Mouse (Mus musculus) hindbrain, embryonic 13.5 days (tissue): Measurements from ENCODE around the gene Gp9. TPM values are rescaled to one million over a fixed set of nuclear protein-coding genes. Genes with fewer than 3 reads are reported as not detected.
A peak's percentile ranks its signal among the peaks of the same experiment; 100 is the strongest.

Experiments
- ATAC-seq: fragments of 200-750 bp; cut with Nextera tagmentation; 2 replicates; pipeline ENCODE4 v1.8.0; 2017; ENCODE audit warnings: moderate TSS enrichment; ENCODE audit not compliant: low FRiP score
- H3K27ac ChIP-seq: fragments of 300-500 bp; sonication (generic); 2 replicates; pipeline ENCODE4 v1.5.1; 2015; ENCODE audit warnings: inconsistent platforms, mild to moderate bottlenecking, moderate library complexity
- H3K27me3 ChIP-seq: fragments of 300-500 bp; sonication (generic); 2 replicates; pipeline ENCODE4 v1.6.1; 2015; ENCODE audit warnings: mild to moderate bottlenecking, inconsistent platforms
- H3K36me3 ChIP-seq: fragments of 300-500 bp; sonication (generic); 2 replicates; pipeline ENCODE4 v1.6.1; 2015; ENCODE audit warnings: mild to moderate bottlenecking, inconsistent platforms
- H3K4me1 ChIP-seq: fragments of 300-500 bp; sonication (generic); replicated peaks from 2 replicates; pipeline ENCODE4 v1.6.1; 2015; ENCODE audit warnings: inconsistent platforms
- H3K4me2 ChIP-seq: fragments of 300-500 bp; sonication (generic); 2 replicates; pipeline ENCODE4 v1.6.1; 2015; ENCODE audit warnings: inconsistent platforms, mild to moderate bottlenecking, moderate library complexity
- H3K4me3 ChIP-seq: fragments of 300-500 bp; sonication (generic); 2 replicates; pipeline ENCODE4 v1.5.1; 2015; ENCODE audit warnings: mild to moderate bottlenecking, inconsistent platforms
- H3K9ac ChIP-seq: fragments of 300-500 bp; sonication (generic); 2 replicates; pipeline ENCODE4 v1.6.1; 2015; ENCODE audit warnings: mild to moderate bottlenecking, inconsistent platforms
- H3K9me3 ChIP-seq: fragments of 300-500 bp; sonication (generic); 2 replicates; pipeline ENCODE4 v1.6.1; 2016; ENCODE audit warnings: inconsistent platforms
- WGBS: fragments of 180-500 bp; shearing (Covaris S2); methylation state at CpG from one replicate; pipeline ENCODE4 v1.1.7; 2015; 5-methylcytosine and 5-hydroxymethylcytosine counted together
- polyA plus RNA-seq: library from polyadenylated mRNA; unstranded; fragments of >200 nt; fragmentation: Nextera tagmentation; extraction: Ambion mirVana; gene quantifications from 2 replicates; pipeline ENCODE4 v1.2.1, GENCODE M21; 2015

Gene Gp9
- 1.1 and 1.5 TPM in 2 replicates for polyA plus RNA-seq

DNA sequence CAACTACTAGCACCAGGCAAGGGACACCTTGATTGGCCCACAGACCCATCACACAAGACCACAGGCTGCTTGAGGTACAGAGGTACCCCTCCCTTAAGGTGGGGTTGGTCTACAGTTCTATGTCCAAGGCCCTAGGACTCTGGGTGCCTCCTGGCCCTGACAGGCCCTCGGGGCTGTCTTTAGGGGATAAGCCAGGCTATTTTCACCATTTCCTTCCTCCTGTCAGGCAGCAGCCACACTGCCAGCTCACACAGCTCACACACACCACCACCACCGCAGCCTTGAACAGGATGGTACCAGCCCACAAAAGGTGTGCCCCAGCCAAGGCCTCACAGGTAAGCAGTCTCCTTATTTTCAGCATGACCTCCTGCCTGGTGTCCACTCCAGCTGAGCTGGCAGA is at the start of gene Gp9:
Gene Gp9 (plus strand): TSS at position 231 of the 400 bp plus-strand sequence.
- WGBS = 89% methylated on average over 2 of the region's 2 CpGs
- no peak for ATAC-seq
- H3K4me3 ChIP-seq = no peak within 1 kb of the TSS

DNA sequence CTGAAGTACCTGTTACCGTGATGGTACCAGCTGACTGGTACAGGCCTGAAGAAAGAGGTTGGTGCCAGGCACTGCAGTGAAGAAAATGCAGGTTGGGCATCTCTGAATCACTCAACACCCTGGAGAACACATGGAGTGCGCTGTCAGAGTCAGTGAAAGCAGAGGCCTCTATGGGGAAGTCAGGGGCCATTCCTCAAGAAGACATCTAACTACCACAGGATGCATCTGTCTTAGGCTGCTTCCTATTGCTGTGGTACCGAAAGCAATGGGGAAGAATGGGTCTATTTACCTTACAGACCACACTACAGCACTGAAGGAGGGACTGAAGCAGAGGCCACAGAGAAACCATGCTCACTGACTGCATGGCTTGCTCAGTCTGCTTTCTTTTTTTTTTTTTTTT is 49.8 kb upstream of the Gp9 start:
- no peak overlapping the region for H3K27ac ChIP-seq
- H3K9me3 ChIP-seq = no peaks in the 10 kb centered on the region
- H3K4me3 ChIP-seq = no peak overlapping the region
- no peak overlapping the region for H3K4me2 ChIP-seq
- H3K9ac ChIP-seq = no peak overlapping the region
- no peak for ATAC-seq
- no peaks in the 10 kb centered on the region for H3K36me3 ChIP-seq
- H3K27me3 ChIP-seq = peaks cover 19% of the 10 kb centered on the region
- WGBS = 69% methylated on average over 3 of the region's 3 CpGs
- peaks cover 35% of the 10 kb centered on the region for H3K4me1 ChIP-seq

More for the DNA sequence above, at the start of gene Gp9:
- H3K4me1 ChIP-seq = no peaks in the 10 kb centered on the region
- H3K27me3 ChIP-seq = no peaks in the 10 kb centered on the region
- H3K9me3 ChIP-seq = no peaks in the 10 kb centered on the region
- no peak within 1 kb of the TSS for H3K9ac ChIP-seq
- no peaks in the 10 kb centered on the region for H3K36me3 ChIP-seq
- H3K4me2 ChIP-seq = no peak within 1 kb of the TSS
- H3K27ac ChIP-seq = no peak within 1 kb of the TSS

- Histone ChIP-seq H3K27ac (peak overlapping the region; percentile 87), H3K4me2 (peak overlapping the region; percentile 92), H3K27me3 (peaks cover 34% of the 10 kb centered on the region), H3K9me3 (no peaks in the 10 kb centered on the region), H3K9ac (peak overlapping the region; percentile 87), H3K4me1 (peaks cover 42% of the 10 kb centered on the region), H3K36me3 (no peaks in the 10 kb centered on the region), H3K4me3 (peak overlapping the region; percentile 61)
- WGBS = 17% methylated on average over 13 of the region's 13 CpGs
- ATAC-seq = no peak
Observed at GRCm38 (mm10) chr6:87730141-87730540, 47.7 kb upstream of the Gp9 start.

- H3K4me3 ChIP-seq = peak within 1 kb of the TSS; percentile 61
- H3K9me3 ChIP-seq = no peaks in the 10 kb centered on the region
- H3K27ac ChIP-seq = peak within 1 kb of the TSS; percentile 87
- under 1% methylated on average over 86 of the region's 90 CpGs for WGBS
- H3K36me3 ChIP-seq = no peaks in the 10 kb centered on the region
- ATAC-seq = peak; percentile 80
- H3K27me3 ChIP-seq = peaks cover 34% of the 10 kb centered on the region
- peaks cover 39% of the 10 kb centered on the region for H3K4me1 ChIP-seq
- H3K4me2 ChIP-seq = peak within 1 kb of the TSS; percentile 92
- peak within 1 kb of the TSS; percentile 87 for H3K9ac ChIP-seq
Observed at GRCm38 (mm10) chr6:87730591-87731462, 47.0 kb upstream of the Gp9 start, which contains the start of gene Efcc1. Gene Efcc1 (plus strand): TSS chr6:87730869.

DNA sequence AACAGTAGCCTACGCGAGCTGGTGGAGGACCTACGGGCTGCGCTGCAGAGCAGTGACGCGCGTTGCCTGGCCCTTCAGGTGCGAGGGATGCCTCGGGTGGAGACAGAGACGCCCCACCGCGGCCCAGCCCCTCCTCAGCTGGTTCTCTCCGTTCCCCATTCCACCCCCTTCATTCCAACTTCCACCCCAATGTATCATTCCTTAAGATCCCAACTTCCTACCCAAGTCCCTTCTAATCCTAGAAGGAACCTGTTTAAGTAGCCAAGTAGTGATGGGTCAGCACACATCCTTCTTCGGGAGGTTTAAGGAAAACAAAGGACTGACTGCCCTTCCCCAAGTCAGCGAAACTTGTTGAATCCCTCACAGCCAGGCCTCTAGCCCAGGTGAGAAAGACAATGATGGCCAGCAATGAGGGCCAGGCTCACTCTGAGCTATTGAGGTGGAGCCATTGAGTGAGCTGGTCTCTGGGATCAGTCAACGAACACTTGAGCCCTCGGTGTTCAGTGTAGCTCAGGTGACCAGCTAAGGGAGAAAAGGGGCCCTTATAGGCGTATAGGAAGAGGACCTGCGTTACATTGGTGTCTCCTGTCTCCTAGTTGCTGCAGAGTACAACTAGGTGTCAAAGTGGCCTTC is 46.3 kb upstream of the Gp9 start:
- H3K9ac ChIP-seq = peak overlapping the region; percentile 87
- H3K27ac ChIP-seq = peak overlapping the region; percentile 87
- peaks cover 39% of the 10 kb centered on the region for H3K4me1 ChIP-seq
- peak; percentile 75 for ATAC-seq
- WGBS = 1% methylated on average over 19 of the region's 19 CpGs
- H3K9me3 ChIP-seq = no peaks in the 10 kb centered on the region
- H3K4me2 ChIP-seq = peak overlapping the region; percentile 92
- H3K4me3 ChIP-seq = peak overlapping the region; percentile 61
- H3K36me3 ChIP-seq = no peaks in the 10 kb centered on the region
- H3K27me3 ChIP-seq = peaks cover 34% of the 10 kb centered on the region

DNA sequence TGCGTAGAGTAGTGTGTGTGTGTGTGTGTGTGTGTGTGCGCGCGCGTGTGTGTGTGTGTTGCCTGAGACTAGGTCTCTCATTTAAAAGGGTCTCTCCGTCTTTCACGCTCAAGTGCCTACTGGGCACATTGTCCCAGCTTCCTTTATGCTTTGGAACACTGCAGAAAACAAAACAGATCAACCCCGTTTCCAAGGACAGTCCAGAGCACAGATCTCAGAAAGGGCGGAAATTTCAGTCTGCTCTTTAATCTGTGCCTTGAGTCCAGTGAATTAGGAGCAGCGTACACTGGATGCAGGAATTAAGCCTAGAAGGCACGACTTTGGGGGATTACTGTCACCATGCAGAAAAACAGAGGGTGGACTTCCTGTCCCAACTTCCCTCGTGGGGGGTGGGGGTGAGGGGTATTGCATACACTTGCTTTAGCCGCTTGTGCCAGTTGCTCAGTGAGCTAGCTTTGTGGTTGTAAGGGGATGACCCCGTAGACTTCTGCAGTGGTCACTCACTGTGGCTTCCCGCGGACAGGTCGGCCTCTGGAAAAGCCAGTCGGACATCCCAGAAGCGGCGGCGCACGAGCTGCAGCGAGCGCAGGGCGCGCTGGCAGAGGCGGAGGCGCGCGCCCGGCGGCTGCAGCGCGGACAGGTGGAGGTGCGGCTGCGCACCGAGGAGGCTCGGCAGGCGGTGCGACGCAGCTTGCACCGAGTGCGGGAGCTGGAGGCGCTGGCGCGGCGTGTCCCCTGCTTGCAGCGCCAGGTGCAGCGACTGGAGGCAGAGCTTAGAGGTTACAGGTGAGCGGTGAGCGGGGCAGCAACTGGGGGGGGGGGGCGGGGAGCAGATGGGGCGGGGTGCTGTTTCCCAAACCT is 45.5 kb upstream of the Gp9 start:
- peaks cover 39% of the 10 kb centered on the region for H3K4me1 ChIP-seq
- ATAC-seq = no peak
- H3K9me3 ChIP-seq = no peaks in the 10 kb centered on the region
- peaks cover 34% of the 10 kb centered on the region for H3K27me3 ChIP-seq
- peak overlapping the region; percentile 92 for H3K4me2 ChIP-seq
- H3K27ac ChIP-seq = 0 out of 2 replicates have a peak overlapping the region, but pooled peaks have one; percentile 18
- no peaks in the 10 kb centered on the region for H3K36me3 ChIP-seq
- peak overlapping the region; percentile 87 for H3K9ac ChIP-seq
- H3K4me3 ChIP-seq = peak overlapping the region; percentile 61
- WGBS = under 1% methylated on average over 53 of the region's 53 CpGs

- H3K4me2 ChIP-seq = peak overlapping the region; percentile 92
- H3K36me3 ChIP-seq = no peaks in the 10 kb centered on the region
- peak overlapping the region; percentile 61 for H3K4me3 ChIP-seq
- ATAC-seq = no peak
- WGBS = 24% methylated on average over 14 of the region's 14 CpGs
- no peaks in the 10 kb centered on the region for H3K9me3 ChIP-seq
- H3K4me1 ChIP-seq = peaks cover 49% of the 10 kb centered on the region
- peak overlapping the region; percentile 87 for H3K9ac ChIP-seq
- H3K27me3 ChIP-seq = peaks cover 34% of the 10 kb centered on the region
- no peak overlapping the region; the same call in 1 of the 2 replicates for H3K27ac ChIP-seq
Observed at GRCm38 (mm10) chr6:87733131-87733930, 44.5 kb upstream of the Gp9 start.

GRCm38 (mm10) chr6:87734136-87734535 is 43.7 kb upstream of the Gp9 start:
- ATAC-seq = no peak
- Histone ChIP-seq H3K27ac (no peak overlapping the region), H3K9ac (no peak overlapping the region; the same call in 1 of the 2 replicates), H3K4me2 (0 out of 2 replicates have a peak overlapping the region, but pooled peaks have one; percentile 92), H3K9me3 (no peaks in the 10 kb centered on the region), H3K36me3 (no peaks in the 10 kb centered on the region), H3K4me1 (peaks cover 54% of the 10 kb centered on the region), H3K4me3 (no peak overlapping the region), H3K27me3 (peaks cover 33% of the 10 kb centered on the region)
- 68% methylated on average over 5 of the region's 5 CpGs for WGBS

DNA sequence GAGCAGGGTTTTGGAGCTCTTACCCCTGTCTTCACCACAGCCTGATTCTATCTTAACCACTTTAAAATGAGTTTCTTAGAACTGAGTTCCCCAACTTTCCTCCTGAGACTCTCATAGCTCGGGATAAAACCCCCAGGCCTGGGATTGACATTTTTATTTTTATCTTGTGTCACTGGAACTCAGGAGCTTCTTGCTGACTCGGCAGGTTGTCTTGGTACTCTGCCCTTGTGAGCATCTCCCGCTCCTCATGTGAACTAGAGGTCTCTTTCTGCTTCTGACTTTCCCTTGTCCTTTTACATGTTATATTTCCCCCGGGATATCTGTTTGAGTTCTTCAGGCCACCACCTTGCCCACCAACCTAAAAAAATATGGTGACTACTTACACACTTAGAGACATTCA is 40.9 kb upstream of the Gp9 start:
- H3K4me2 ChIP-seq = no peak overlapping the region
- 82% methylated on average over 4 of the region's 4 CpGs for WGBS
- H3K27me3 ChIP-seq = peaks cover 33% of the 10 kb centered on the region
- H3K4me3 ChIP-seq = no peak overlapping the region
- no peak overlapping the region for H3K9ac ChIP-seq
- no peaks in the 10 kb centered on the region for H3K9me3 ChIP-seq
- H3K27ac ChIP-seq = no peak overlapping the region
- peaks cover 37% of the 10 kb centered on the region for H3K4me1 ChIP-seq
- ATAC-seq = no peak
- no peaks in the 10 kb centered on the region for H3K36me3 ChIP-seq

DNA sequence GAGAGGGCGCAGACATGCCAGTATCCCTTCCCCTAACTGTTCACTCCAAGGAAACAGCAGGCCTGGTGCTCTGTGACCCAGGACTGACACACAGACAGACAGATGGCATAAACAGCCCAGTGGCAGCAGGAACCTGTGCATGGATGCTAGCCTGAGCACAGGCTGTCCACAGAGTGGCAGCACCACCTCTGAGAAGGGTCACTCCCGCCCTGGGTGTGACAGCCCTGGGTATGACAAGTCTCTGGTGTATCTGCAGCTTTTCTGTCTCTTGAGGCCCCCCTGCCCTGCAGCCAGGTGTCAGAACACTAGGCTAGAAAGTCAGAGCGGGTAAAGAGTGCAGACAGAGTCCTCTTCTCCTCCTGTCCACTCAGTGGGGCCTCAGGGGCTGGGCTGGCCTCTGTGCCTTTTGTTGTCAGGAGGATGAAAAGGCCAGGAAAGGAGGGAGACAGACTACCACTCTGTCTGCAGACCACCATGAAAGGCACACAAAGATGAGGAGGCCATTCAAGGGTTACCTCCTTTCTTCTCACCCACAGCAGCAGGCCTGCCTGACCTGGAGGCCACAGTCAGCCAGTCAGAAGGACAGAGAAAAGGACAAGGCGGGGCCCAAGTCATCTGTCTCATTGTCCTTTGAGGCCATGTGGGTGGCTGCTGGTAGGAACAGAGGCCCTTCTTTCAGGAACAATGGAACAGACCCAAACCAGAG is 39.8 kb upstream of the Gp9 start:
- Histone ChIP-seq H3K27ac (no peak overlapping the region), H3K27me3 (peaks cover 24% of the 10 kb centered on the region), H3K9me3 (no peaks in the 10 kb centered on the region), H3K36me3 (no peaks in the 10 kb centered on the region), H3K4me2 (no peak overlapping the region), H3K4me1 (peaks cover 25% of the 10 kb centered on the region), H3K9ac (peak overlapping the region; percentile 5; the same call in 1 of the 2 replicates), H3K4me3 (no peak overlapping the region)
- ATAC-seq = peak; percentile 12; the same call in 1 of the 2 replicates
- 20% methylated on average over 4 of the region's 4 CpGs for WGBS

DNA sequence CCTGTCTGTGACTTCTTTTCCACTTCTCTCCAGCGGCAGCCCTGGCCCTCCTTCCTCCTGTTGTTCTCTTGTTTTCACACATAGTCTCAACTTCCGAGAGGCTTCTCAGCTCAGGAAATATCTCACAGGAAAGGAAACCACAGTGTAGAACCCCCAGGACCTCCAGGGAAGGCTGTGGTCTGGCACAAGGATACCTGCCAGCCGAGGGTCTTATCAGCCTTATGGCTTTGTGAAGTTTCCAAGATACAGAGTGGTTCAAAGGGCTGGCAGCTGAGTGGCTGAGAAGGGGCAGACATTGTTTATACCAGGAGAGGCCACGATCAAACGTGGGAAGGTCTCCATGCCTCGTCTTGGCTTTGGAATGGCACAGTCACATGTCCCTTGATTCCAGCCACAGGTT is 38.0 kb upstream of the Gp9 start:
- no peak for ATAC-seq

More for the DNA sequence above, 38.0 kb upstream of the Gp9 start:
- Histone ChIP-seq H3K27ac (peak overlapping the region; percentile 2; the same call in 1 of the 2 replicates), H3K27me3 (0 out of 2 replicates have a peak, but pooled peaks cover 9% of the 10 kb centered on the region), H3K4me2 (no peak overlapping the region), H3K9me3 (no peaks in the 10 kb centered on the region), H3K36me3 (no peaks in the 10 kb centered on the region), H3K9ac (no peak overlapping the region), H3K4me1 (peaks cover 16% of the 10 kb centered on the region), H3K4me3 (no peak overlapping the region)
- WGBS = 57% methylated on average over 6 of the region's 6 CpGs
